Mouse (Mus musculus) activated CD4-positive, CD25-positive, alpha-beta regulatory T cell (primary cell): Measurements from ENCODE around the gene Ubqln4. TPM values are rescaled to one million over a fixed set of nuclear protein-coding genes. Genes with fewer than 3 reads are reported as not detected.

ENCODE experiments used
- polyA plus RNA-seq, 2 experiments: library from polyadenylated mRNA; unstranded; fragments of 100-300 nt; shearing (Covaris generic); gene quantifications; one replicate each; pipeline ENCODE4 v1.2.1; 2017

The Ubqln4 gene
- polyA plus RNA-seq = 10 to 100 TPM; 35.4 to 39.3 TPM

DNA sequence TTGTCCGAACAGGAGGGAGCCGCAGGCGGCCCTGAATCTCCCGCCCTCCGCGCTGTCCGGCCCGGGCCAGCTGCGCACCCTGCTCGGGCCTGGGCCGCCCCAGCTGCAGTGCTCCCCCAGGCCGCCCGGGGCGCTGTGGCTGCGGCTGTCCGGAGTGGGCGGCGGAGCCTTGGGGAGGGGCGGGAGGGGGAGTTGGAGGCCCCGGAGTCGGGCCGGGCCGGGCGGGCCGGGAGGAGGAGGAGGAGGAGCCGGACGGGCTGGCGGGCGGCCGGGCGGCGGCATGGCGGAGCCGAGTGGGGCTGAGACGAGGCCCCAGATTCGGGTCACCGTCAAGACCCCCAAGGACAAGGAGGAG lies at the start of gene Ubqln4:
TSS of gene Ubqln4 (plus strand) at position 234 of the 355 bp plus-strand sequence.

DNA sequence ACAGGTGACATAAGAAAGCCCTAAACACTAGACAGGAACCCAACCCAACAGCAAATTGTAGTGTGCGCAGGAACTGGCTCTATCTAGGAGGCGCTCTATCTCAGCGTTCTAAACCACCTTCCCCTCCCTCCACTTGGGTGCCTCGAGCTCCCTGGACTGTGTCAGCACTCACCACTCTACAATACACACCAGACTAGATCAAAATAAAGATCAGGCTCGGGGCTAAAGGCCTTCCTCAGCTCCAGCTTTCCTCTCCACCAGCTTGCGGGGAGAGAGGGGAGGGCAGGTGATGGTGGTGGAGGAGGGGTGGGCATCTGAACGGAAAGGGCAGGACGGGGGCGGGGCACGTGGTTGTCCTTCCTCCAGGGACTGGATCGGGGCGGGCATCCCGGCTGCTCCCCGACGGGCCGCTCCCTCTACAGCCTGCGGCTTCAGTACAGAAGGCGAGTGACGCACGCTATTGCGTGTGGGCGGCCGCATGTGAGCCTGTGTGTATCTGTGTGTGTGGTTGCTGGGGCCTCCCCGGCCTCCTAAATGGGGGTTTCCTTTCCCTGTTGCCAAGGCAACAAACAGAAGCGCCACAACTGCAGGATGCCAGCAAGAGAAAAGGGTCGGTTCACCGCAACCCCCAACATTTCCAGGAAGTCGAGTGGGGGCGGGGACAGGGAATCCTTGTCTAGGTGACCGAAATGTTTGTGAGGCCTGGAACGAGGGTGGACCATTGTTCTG lies 43.7 kb upstream of the Ubqln4 start, which contains the start of gene Lmna:
TSS of gene Lmna (minus strand) at position 265 of the 729 bp plus-strand sequence.

DNA sequence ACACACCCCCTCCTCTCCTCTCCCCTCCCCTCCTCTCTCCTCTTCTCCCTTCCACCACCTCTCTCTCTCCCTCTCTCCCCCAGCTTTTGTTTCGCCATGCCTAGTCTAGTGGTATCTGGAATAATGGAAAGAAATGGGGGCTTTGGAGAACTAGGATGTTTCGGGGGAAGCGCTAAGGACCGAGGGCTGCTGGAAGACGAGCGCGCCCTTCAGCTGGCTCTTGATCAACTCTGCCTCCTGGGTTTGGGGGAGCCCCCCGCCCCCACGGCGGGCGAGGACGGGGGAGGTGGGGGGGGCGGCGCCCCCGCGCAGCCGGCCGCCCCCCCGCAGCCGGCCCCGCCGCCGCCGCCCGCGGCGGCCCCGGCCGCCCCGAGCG lies 21.3 kb upstream of the Ubqln4 start, which contains the start of gene Mex3a:
TSS of gene Mex3a (plus strand) at position 97 of the 376 bp plus-strand sequence.

DNA sequence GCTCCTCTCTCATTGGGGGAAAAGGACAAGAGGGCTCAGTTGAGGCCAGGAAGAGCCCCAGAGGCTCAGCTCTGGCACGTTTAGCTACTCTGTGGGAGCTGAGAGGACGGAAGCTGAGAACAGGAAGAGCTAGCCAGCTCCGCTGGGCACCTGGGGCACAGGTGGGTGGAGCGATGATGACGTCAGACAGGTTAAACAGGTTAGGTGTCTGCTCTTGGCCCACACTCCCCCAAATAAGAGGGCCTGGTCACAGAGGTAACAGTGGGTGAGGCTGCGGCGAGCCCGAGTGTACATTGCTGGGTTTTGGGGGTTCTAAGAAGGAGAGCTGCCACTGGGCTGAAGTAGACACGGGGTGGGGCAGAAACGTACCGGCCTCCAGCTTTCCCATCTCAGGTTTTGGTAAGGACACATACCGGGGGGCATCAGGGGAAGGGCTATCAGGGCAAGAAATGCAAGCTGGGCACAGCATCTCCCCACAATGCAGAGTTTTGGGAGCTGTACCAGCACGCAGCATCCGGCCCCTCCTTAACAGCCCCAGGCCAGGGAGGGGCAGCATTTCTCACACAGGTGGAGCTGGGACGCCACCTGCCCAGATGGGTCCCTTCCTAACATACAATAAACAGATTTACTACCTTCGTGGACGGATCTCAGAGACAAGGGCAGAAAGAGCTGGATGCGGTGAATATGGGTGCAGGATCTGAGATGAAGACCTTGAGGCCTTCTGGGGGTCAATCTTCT lies 5.2 kb upstream of the Ubqln4 start, which contains the start of gene Rab25:
TSS of gene Rab25 (minus strand) at position 121 of the 738 bp plus-strand sequence.

DNA sequence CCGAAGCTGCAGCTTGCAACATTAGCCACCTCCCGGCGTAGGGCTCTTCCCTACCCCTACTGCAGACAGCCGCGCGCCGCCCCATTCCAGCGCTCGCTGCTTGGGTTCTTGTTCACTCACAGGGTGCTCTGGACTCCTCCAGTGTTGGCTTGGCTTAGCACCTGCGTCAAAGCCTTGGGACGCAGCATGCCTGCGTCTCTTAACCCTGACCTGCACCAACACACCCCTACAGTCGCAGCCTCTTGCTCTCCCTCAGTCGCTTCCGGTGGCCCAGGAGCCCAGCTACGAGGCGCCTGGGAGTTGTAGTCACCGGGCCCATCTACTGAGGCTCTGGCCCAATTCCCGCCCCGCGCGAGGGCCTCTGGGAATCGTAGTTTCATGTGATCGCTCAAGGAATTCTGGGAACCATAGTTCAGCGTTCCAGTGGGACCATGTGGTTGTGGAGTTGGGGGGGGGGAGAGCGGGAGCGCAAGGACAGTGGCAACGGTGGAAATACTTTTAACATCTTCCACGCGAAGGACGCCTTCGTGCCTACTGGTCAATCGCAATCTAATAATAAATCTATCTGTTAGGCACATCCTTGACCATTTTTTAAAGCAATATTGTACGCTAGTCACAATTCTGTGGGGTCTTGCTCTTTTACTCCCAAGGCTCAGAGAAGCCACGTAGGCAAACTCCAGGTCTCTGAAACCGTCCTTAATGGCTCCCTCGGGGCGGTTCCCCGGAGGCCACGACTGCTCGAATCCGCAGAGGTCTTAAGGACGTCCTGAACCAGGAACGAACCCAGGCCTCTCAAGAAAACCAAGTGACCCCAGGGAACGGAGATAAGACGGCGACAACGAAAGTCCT lies 658 bp upstream of the Ubqln4 start, which contains the start of gene Lamtor2:
TSS of gene Lamtor2 (minus strand) at position 399 of the 849 bp plus-strand sequence.

DNA sequence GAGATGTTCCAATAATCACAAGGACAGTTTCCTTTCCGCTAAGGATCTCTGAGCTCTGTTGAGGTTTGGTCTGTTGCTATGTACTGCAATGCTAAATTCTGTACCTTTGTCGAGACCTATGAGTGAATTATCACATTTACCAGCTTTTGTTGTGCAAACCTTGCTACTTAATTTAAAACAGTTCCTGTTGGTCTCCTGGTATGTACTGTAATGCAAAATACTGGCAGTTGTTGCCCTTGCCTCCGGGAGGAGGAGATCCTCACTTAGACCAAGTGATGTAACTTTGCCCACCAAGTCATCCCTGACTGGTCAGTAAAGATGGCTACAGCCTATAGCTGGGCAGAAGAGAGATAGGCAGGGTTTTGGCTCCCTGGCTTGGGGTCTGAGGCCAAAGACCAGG lies 22.0 kb downstream of the Ubqln4 start, which contains the start of gene Ssr2:
TSS of gene Ssr2 (plus strand) at position 337 of the 400 bp plus-strand sequence.

DNA sequence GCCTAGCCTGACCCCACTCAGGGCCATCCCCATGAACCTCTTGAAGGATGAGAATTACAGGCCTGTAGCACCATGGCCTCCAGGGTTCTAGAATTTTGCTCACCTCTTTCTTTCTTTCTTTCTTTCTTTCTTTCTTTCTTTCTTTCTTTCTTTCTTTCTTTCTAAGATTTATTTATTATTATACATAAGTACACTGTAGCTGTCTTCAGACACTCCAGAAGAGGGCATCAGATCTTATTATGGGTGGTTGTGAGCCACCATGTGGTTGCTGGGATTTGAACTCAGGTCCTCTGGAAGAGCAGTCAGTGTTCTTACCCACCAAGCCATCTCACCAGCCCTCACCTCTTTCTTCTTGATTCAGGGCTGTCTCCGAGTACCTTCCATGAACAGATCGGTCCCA lies 52.1 kb downstream of the Ubqln4 start, which contains the start of gene Arhgef2:
TSS of gene Arhgef2 (plus strand) at position 301 of the 400 bp plus-strand sequence.

Other genes starting within 250 kb of the Ubqln4 start
- gene Glmp, start 228.7 kb upstream of the Ubqln4 start, polyA plus RNA-seq = 100 to 1,000 TPM; 268 to 447 TPM
- 1 to 10 TPM in 1 of 2 experiments, under 1 TPM in 1; 0.76 to 1.9 TPM for gene Tmem79, start 217.6 kb upstream of the Ubqln4 start, polyA plus RNA-seq
- gene Smg5, start 217.5 kb upstream of the Ubqln4 start, polyA plus RNA-seq = 10 to 100 TPM; 43.8 to 45.7 TPM
- gene Paqr6, start 189.2 kb upstream of the Ubqln4 start, polyA plus RNA-seq = not detected
- not detected for gene Bglap3, start 181.0 kb upstream of the Ubqln4 start, polyA plus RNA-seq
- not detected for gene Bglap2, start 175.1 kb upstream of the Ubqln4 start, polyA plus RNA-seq
- not detected for gene Bglap, start 169.3 kb upstream of the Ubqln4 start, polyA plus RNA-seq
- 10 to 100 TPM; 39.3 to 53.6 TPM for gene Pmf1, start 143.4 kb upstream of the Ubqln4 start, polyA plus RNA-seq
- 10 to 100 TPM; 12.4 to 16.7 TPM for gene Slc25a44, start 128.6 kb upstream of the Ubqln4 start, polyA plus RNA-seq
- 100 to 1,000 TPM in 1 of 2 experiments, 10 to 100 TPM in 1; 42.2 to 122 TPM for gene Sema4a, start 92.6 kb upstream of the Ubqln4 start, polyA plus RNA-seq
- 10 to 100 TPM in 1 of 2 experiments, 1 to 10 TPM in 1; 7.7 to 30.9 TPM for gene Lmna, start 43.8 kb upstream of the Ubqln4 start, polyA plus RNA-seq
- under 1 TPM; 0.21 to 0.33 TPM for gene Mex3a, start 21.4 kb upstream of the Ubqln4 start, polyA plus RNA-seq
- gene Rab25, start 5.5 kb upstream of the Ubqln4 start, polyA plus RNA-seq = under 1 TPM in 1 of 2 experiments, not detected in 1; 0.66 TPM
- gene Lamtor2, start 684 bp upstream of the Ubqln4 start, polyA plus RNA-seq = 100 to 1,000 TPM; 165 to 189 TPM
- gene Ssr2, start 22.1 kb downstream of the Ubqln4 start, polyA plus RNA-seq = 100 to 1,000 TPM; 137 to 153 TPM
- 100 to 1,000 TPM; 132 to 145 TPM for gene Arhgef2, start 52.2 kb downstream of the Ubqln4 start, polyA plus RNA-seq
- not detected for gene Rxfp4, start 99.4 kb downstream of the Ubqln4 start, polyA plus RNA-seq
- gene Khdc4, start 132.0 kb downstream of the Ubqln4 start, polyA plus RNA-seq = 10 to 100 TPM; 86.3 to 93.1 TPM
- gene Rit1, start 163.1 kb downstream of the Ubqln4 start, polyA plus RNA-seq = 10 to 100 TPM; 53.6 to 55.8 TPM
- gene Syt11, start 221.4 kb downstream of the Ubqln4 start, polyA plus RNA-seq = 10 to 100 TPM; 51.5 to 92.1 TPM